Mouse (Mus musculus) intestine, embryonic 14.5 days (tissue): Measurements from ENCODE around the gene Tmem80. TPM values are rescaled to one million over a fixed set of nuclear protein-coding genes. Genes with fewer than 3 reads are reported as not detected.

ENCODE experiments used
- ATAC-seq: fragments of 200-750 bp; cut with Nextera tagmentation; replicated peaks from 2 replicates; pipeline ENCODE4 v1.8.0; 2017; ENCODE audit warnings: low read depth, moderate number of reproducible peaks, moderate TSS enrichment, moderate library complexity; ENCODE audit not compliant: low FRiP score, low TSS enrichment
- DNase-seq: peaks from one replicate; pipeline ENCODE4 v3.0.0-alpha.2; 2018; ENCODE audit warnings: low spot score
- H3K27ac ChIP-seq: fragments of 300-500 bp; sonication (generic); 2 replicates; pipeline ENCODE4 v1.5.1; 2014; ENCODE audit warnings: low read depth, mild to moderate bottlenecking, control low read depth
- H3K27me3 ChIP-seq: fragments of 300-500 bp; sonication (generic); replicated peaks from 2 replicates; pipeline ENCODE4 v1.6.1; 2014; ENCODE audit warnings: low read length, control low read depth; ENCODE audit not compliant: control insufficient read depth, insufficient read depth
- H3K36me3 ChIP-seq: fragments of 300-500 bp; sonication (generic); 2 replicates; pipeline ENCODE4 v1.6.1; 2014; ENCODE audit warnings: low read length, control low read depth; ENCODE audit not compliant: control insufficient read depth, insufficient read depth
- H3K4me1 ChIP-seq: fragments of 300-500 bp; sonication (generic); replicated peaks from 2 replicates; pipeline ENCODE4 v1.6.1; 2014; ENCODE audit warnings: low read length, control low read depth, mixed read lengths; ENCODE audit not compliant: control insufficient read depth, insufficient read depth
- H3K4me2 ChIP-seq: fragments of 300-500 bp; sonication (generic); 2 replicates; pipeline ENCODE4 v1.6.1; 2014; ENCODE audit warnings: low read length
- H3K4me3 ChIP-seq: fragments of 300-500 bp; sonication (generic); 2 replicates; pipeline ENCODE4 v1.5.1; 2014; ENCODE audit warnings: low read depth, low read length, control low read depth, mixed read lengths
- H3K9ac ChIP-seq: fragments of 300-500 bp; sonication (generic); 2 replicates; pipeline ENCODE4 v1.6.1; 2014; ENCODE audit warnings: mild to moderate bottlenecking, low read length
- H3K9me3 ChIP-seq: fragments of 300-500 bp; sonication (generic); 2 replicates; pipeline ENCODE4 v1.6.1; 2016; ENCODE audit warnings: low read length, control low read depth; ENCODE audit not compliant: control insufficient read depth
- WGBS: fragments of 180-500 bp; shearing (Covaris S2); extraction: QIAGEN DNeasy Blood & Tissue Kit; methylation state at CpG from one replicate; pipeline ENCODE4 v1.1.7; 2014; 5-methylcytosine and 5-hydroxymethylcytosine counted together
- polyA plus RNA-seq: library from polyadenylated mRNA; unstranded; fragments of >200 nt; fragmentation: Nextera tagmentation; extraction: Ambion mirVana; gene quantifications from 2 replicates; pipeline ENCODE4 v1.2.1, GENCODE M21; 2014

Tmem80 gene
- polyA plus RNA-seq, 1 experiment from 2014 or later, result 23.1 TPM

- Histone ChIP-seq H3K27ac (no peak overlapping the region), H3K9me3 (no peaks in the 10 kb centered on the region), H3K4me2 (no peak overlapping the region), H3K36me3 (peaks cover 97% of the 10 kb centered on the region), H3K4me1 (no peaks in the 10 kb centered on the region), H3K27me3 (no peaks in the 10 kb centered on the region), H3K9ac (no peak overlapping the region), H3K4me3 (no peak overlapping the region)
- WGBS, result 85% methylated on average over 8 of the region's 8 CpGs
- ATAC-seq, result no peak
- no peak for DNase-seq
These were observed 12.5 kb upstream of the Tmem80 start for GRCm38 (mm10) chr7:141315076-141315475.

DNA sequence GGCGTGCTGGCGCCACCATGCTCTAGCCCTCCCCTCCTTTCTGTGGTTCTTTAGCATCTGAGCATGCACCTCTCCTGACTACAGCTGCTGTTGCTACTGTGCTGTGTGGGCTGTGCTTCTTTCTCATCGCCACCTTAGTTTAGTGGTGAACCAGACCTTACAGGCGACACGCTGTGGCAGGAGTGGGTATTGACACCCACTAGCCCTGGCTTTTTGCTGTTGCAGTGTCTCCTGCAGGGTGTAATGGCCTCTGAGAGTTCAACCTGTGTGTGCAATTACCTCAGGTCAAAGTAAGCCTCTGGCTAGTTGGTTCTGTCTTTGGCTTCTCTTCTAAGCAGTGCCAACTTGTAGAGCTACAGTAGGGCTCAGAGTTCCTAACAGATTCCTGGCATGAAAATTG, 11.6 kb upstream of the Tmem80 start:
- H3K27ac ChIP-seq, result no peak overlapping the region
- ATAC-seq (0 out of 2 replicates have a peak, but pooled peaks have one; percentile 46), DNase-seq (no peak)
- peaks cover 97% of the 10 kb centered on the region for H3K36me3 ChIP-seq
- H3K4me2 ChIP-seq, result no peak overlapping the region
- H3K9ac ChIP-seq, result no peak overlapping the region
- no peaks in the 10 kb centered on the region for H3K27me3 ChIP-seq
- no peaks in the 10 kb centered on the region for H3K4me1 ChIP-seq
- no peaks in the 10 kb centered on the region for H3K9me3 ChIP-seq
- no peak overlapping the region for H3K4me3 ChIP-seq
- WGBS, result 74% methylated on average over 5 of the region's 5 CpGs

GRCm38 (mm10) chr7:141317619-141318132, 9.9 kb upstream of the Tmem80 start:
- WGBS, result 81% methylated on average over 1 of the region's 1 CpGs
- Histone ChIP-seq H3K27ac (no peak overlapping the region), H3K9me3 (no peaks in the 10 kb centered on the region), H3K4me2 (no peak overlapping the region), H3K36me3 (peaks cover 99% of the 10 kb centered on the region), H3K9ac (no peak overlapping the region), H3K27me3 (no peaks in the 10 kb centered on the region), H3K4me1 (no peaks in the 10 kb centered on the region), H3K4me3 (no peak overlapping the region)
- no peak for DNase-seq
- no peak for ATAC-seq

GRCm38 (mm10) chr7:141319446-141319845, 8.1 kb upstream of the Tmem80 start:
- WGBS, result 78% methylated on average over 2 of the region's 2 CpGs
- Histone ChIP-seq H3K9me3 (no peaks in the 10 kb centered on the region), H3K27me3 (no peaks in the 10 kb centered on the region), H3K4me1 (no peaks in the 10 kb centered on the region), H3K27ac (no peak overlapping the region), H3K4me3 (no peak overlapping the region), H3K36me3 (peaks cover 95% of the 10 kb centered on the region), H3K4me2 (no peak overlapping the region), H3K9ac (no peak overlapping the region)
- DNase-seq, result no peak
- ATAC-seq, result no peak

DNA sequence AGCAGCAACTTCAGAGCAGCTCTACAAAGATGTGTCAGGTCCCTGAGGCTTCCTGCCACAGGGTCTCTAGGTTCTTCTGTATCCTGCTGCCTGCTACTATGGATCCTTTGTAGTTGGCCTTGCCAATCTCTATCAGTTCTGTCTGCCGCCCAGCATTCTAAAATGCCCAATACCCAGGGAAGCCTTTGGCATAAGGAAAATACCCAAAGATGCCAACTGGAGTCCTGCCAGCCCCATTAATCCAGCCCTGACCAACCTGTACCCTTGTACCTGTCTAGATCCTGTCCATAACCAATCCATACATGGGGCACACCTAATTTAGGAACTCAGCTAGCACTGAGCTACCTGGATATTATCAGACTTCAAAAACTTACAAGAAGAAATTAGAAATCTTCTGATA, 2.9 kb upstream of the Tmem80 start:
- DNase-seq (no peak), ATAC-seq (no peak)
- WGBS, result 85% methylated on average over 1 of the region's 1 CpGs
- peaks cover 44% of the 10 kb centered on the region for H3K36me3 ChIP-seq
- no peaks in the 10 kb centered on the region for H3K27me3 ChIP-seq
- no peak overlapping the region for H3K9ac ChIP-seq
- H3K4me3 ChIP-seq, result no peak overlapping the region
- no peak overlapping the region for H3K27ac ChIP-seq
- peaks cover 15% of the 10 kb centered on the region for H3K4me1 ChIP-seq
- no peak overlapping the region for H3K4me2 ChIP-seq
- H3K9me3 ChIP-seq, result no peaks in the 10 kb centered on the region

DNA sequence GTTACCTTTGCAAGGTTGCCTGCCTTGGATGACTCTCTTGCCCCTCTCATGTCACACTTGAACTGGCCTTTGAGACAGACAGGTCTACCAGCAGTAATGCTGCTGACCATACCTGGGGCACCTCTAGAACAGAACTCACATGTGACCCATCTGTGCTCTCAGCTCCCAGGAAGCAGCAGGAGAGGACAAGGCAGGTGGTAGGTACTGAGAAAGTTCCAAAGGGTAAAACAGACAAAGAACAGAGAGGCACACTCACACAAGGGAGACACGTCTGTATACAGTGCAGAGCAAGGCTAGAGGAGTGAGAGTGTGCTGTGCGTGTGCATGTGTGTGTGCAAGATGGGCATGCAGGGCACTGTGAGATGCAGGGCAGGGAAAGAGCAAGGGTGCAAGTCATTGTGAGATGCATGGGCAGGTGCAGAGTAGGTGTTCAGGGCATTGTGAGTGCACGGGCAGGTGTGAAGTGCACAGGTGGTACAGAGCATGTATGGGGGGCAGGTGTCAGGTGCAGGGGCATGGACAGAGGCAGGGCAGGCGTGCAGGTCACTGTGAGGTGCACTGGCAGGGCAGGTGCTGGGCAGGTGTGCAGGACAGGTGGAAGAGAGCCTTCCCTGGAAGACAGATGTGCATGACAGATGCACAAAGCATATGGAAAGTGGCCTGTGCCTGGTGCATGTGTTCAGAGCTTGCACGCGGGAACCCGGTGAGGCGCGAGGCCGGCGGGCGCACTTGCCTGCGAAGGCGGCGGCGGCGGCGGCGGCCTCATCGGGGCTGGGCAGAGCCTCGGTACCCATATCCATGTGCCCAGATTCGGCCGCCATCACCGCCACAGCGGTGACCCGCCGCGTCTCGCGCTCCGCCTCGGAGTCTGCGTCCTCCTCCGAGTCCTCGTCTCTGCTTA, 743 bp upstream of the Tmem80 start:
- WGBS, result 3% methylated on average over 35 of the region's 35 CpGs
- Histone ChIP-seq H3K9me3 (no peaks in the 10 kb centered on the region), H3K27ac (peak overlapping the region; percentile 100), H3K4me2 (peak overlapping the region; percentile 99), H3K36me3 (peaks cover 22% of the 10 kb centered on the region), H3K27me3 (no peaks in the 10 kb centered on the region), H3K4me1 (peaks cover 15% of the 10 kb centered on the region), H3K9ac (peak overlapping the region; percentile 94), H3K4me3 (peak overlapping the region; percentile 56)
- peak; percentile 66 for DNase-seq
- peak; percentile 18 for ATAC-seq

DNA sequence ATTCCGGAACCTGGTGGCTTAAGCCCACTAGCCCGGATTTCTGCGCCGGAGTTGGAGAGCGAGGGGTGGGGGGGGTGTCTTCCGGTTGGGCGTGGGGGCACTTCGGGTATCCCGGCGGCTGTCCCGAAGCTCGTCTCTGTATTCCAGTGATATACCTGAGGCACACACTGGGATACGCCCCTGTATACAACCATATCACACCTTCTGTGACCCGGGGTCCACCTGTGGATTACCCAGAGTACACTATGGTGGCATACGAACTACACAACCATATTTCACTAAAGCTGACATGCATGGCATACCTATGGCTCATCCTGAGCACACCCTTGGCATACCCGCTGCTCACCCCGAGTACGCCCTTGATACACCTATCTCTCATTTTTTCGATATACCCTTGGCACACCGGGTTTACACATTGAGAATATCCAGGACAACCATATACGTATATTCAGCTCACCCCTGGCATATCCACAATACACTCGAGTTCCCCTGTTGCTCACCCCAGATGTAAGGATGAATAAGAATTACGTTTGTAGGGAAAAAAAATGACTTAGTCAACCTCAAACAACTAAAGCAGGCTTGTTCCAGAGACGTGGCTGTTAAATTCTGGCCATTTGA, 943 bp downstream of the Tmem80 start:
- H3K4me1 ChIP-seq, result peaks cover 15% of the 10 kb centered on the region
- WGBS, result 13% methylated on average over 24 of the region's 24 CpGs
- H3K4me3 ChIP-seq, result peak overlapping the region; percentile 56
- peaks cover 14% of the 10 kb centered on the region for H3K36me3 ChIP-seq
- H3K9me3 ChIP-seq, result no peaks in the 10 kb centered on the region
- peak overlapping the region; percentile 100 for H3K27ac ChIP-seq
- peak overlapping the region; percentile 99 for H3K4me2 ChIP-seq
- peak overlapping the region; percentile 94 for H3K9ac ChIP-seq
- DNase-seq, result no peak
- peak; percentile 44 for ATAC-seq
- no peaks in the 10 kb centered on the region for H3K27me3 ChIP-seq

DNA sequence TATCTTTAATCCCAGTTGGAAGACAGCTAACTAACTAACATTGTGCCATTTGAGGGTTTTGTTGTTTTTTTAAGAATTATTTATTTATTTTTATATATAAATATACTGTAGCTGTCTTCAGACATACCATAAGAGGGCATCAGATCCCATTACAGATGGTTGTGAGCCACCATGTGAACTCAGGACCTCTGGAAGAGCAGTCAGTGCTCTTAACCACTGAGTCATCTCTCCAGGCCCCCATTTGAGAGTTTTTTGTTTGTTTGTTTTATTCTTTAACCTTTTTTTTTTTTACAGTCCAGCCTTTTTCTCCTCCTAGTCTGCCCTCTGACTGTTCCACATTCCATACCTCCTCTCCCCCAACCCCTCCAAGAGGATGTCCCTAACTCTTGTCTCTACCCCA, 3.2 kb downstream of the Tmem80 start:
- DNase-seq (no peak), ATAC-seq (no peak)
- no peaks in the 10 kb centered on the region for H3K27me3 ChIP-seq
- H3K4me3 ChIP-seq, result no peak overlapping the region
- H3K9me3 ChIP-seq, result no peaks in the 10 kb centered on the region
- no peak overlapping the region for H3K9ac ChIP-seq
- H3K36me3 ChIP-seq, result peaks cover 22% of the 10 kb centered on the region
- peaks cover 15% of the 10 kb centered on the region for H3K4me1 ChIP-seq
- no peak overlapping the region for H3K27ac ChIP-seq
- no peak overlapping the region for H3K4me2 ChIP-seq
